Mouse (Mus musculus) stomach, postnatal 0 days (tissue): ENCODE results near the gene Ap1s3.

ENCODE experiments used
- CTCF ChIP-seq: IDR thresholded peaks from 2 replicates; pipeline ENCODE4 v1.5.1; 2016; ENCODE audit warnings: antibody characterized with exemption, low read depth, mild to moderate bottlenecking, moderate library complexity
- EP300 ChIP-seq: optimal IDR thresholded peaks from 2 replicates; pipeline ENCODE3; 2016; ENCODE audit warnings: antibody characterized with exemption

GRCm38 (mm10) chr1:79671543-79672337 lies at the start of gene Ap1s3:
- no peak for TF ChIP-seq CTCF
- no peak for TF ChIP-seq EP300
